Mouse (Mus musculus): Measurements from ENCODE around the gene Ttll3. TPM values are rescaled to one million over a fixed set of nuclear protein-coding genes. Genes with fewer than 3 reads are reported as not detected.

Ttll3 gene
- 10.7 TPM for polyA plus RNA-seq (2017; shearing (Covaris generic))

GRCm38 (mm10) chr6:113388960-113389359 lies at the start of gene Ttll3:
TSS of gene Ttll3 (plus strand) at chr6:113389260.

GRCm38 (mm10) chr6:113343177-113344092 lies 45.6 kb upstream of the Ttll3 start, which contains the start of gene Camk1:
TSS of gene Camk1 (minus strand) at chr6:113343984.

GRCm38 (mm10) chr6:113377496-113378385 lies 11.3 kb upstream of the Ttll3 start, which contains the start of the genes Tada3 and Arpc4:
TSS of gene Tada3 (minus strand) at chr6:113377883.
TSS of gene Arpc4 (plus strand) at chr6:113378115.

GRCm38 (mm10) chr6:113419199-113419587 lies 30.1 kb downstream of the Ttll3 start, which contains the start of gene Rpusd3:
TSS of gene Rpusd3 (minus strand) at chr6:113419340.

GRCm38 (mm10) chr6:113435664-113436205 lies 46.7 kb downstream of the Ttll3 start, which contains the start of gene Cidec:
TSS of gene Cidec (minus strand) at chr6:113435760.

GRCm38 (mm10) chr6:113442442-113443090 lies 53.5 kb downstream of the Ttll3 start, which contains the start of gene Jagn1:
TSS of gene Jagn1 (plus strand) at chr6:113442569.

GRCm38 (mm10) chr6:113457952-113458534 lies 69.0 kb downstream of the Ttll3 start, which contains the start of gene Il17re:
TSS of gene Il17re (plus strand) at chr6:113458484.

Other genes starting within 250 kb of the Ttll3 start
- gene Lhfpl4, start 193.9 kb upstream of the Ttll3 start, polyA plus RNA-seq (2017; shearing (Covaris generic)) = 0.63 TPM
- 71.1 TPM for gene Mtmr14, start 151.4 kb upstream of the Ttll3 start, polyA plus RNA-seq (2017; shearing (Covaris generic))
- gene Cpne9, start 107.0 kb upstream of the Ttll3 start, polyA plus RNA-seq (2017; shearing (Covaris generic)) = 0.32 TPM
- gene Brpf1, start 82.1 kb upstream of the Ttll3 start, polyA plus RNA-seq (2017; shearing (Covaris generic)) = 55.5 TPM
- gene Ogg1, start 62.3 kb upstream of the Ttll3 start, polyA plus RNA-seq (2017; shearing (Covaris generic)) = 3.8 TPM
- gene Camk1, start 45.3 kb upstream of the Ttll3 start, polyA plus RNA-seq (2017; shearing (Covaris generic)) = 0.37 TPM
- gene Tada3, start 11.4 kb upstream of the Ttll3 start, polyA plus RNA-seq (2017; shearing (Covaris generic)) = 21.3 TPM
- 386 TPM for gene Arpc4, start 11.1 kb upstream of the Ttll3 start, polyA plus RNA-seq (2017; shearing (Covaris generic))
- 11.3 TPM for gene Rpusd3, start 30.1 kb downstream of the Ttll3 start, polyA plus RNA-seq (2017; shearing (Covaris generic))
- gene Cidec, start 46.5 kb downstream of the Ttll3 start, polyA plus RNA-seq (2017; shearing (Covaris generic)) = not detected
- 24.7 TPM for gene Jagn1, start 53.3 kb downstream of the Ttll3 start, polyA plus RNA-seq (2017; shearing (Covaris generic))
- gene Il17re, start 69.2 kb downstream of the Ttll3 start, polyA plus RNA-seq (2017; shearing (Covaris generic)) = 1.3 TPM
- gene Il17rc, start 82.2 kb downstream of the Ttll3 start, polyA plus RNA-seq (2017; shearing (Covaris generic)) = 0.28 TPM
- gene Creld1, start 94.0 kb downstream of the Ttll3 start, polyA plus RNA-seq (2017; shearing (Covaris generic)) = 4.1 TPM
- gene Prrt3, start 112.7 kb downstream of the Ttll3 start, polyA plus RNA-seq (2017; shearing (Covaris generic)) = not detected
- gene Emc3, start 142.4 kb downstream of the Ttll3 start, polyA plus RNA-seq (2017; shearing (Covaris generic)) = 93.5 TPM
- 1.3 TPM for gene Fancd2, start 142.4 kb downstream of the Ttll3 start, polyA plus RNA-seq (2017; shearing (Covaris generic))
- gene Fancd2os, start 211.5 kb downstream of the Ttll3 start, polyA plus RNA-seq (2017; shearing (Covaris generic)) = not detected
- 134 TPM for gene Brk1, start 215.5 kb downstream of the Ttll3 start, polyA plus RNA-seq (2017; shearing (Covaris generic))
- 26.7 TPM for gene Vhl, start 234.7 kb downstream of the Ttll3 start, polyA plus RNA-seq (2017; shearing (Covaris generic))
- gene Irak2, start 249.2 kb downstream of the Ttll3 start, polyA plus RNA-seq (2017; shearing (Covaris generic)) = 170 TPM